Mouse (Mus musculus) CH12.LX (cell line): ENCODE measurements around the gene Prickle4. TPM values are rescaled to one million over a fixed set of nuclear protein-coding genes. Genes with fewer than 3 reads are reported as not detected.

Source experiments
- DNase-seq: peaks from one replicate; pipeline ENCODE4 v3.0.0-alpha.2; 2013; ENCODE audit errors: extremely low read depth
- H3K27ac ChIP-seq: 2 replicates; pipeline ENCODE4 v1.5.1; 2012; ENCODE audit warnings: low read depth, mild to moderate bottlenecking, control low read depth, moderate library complexity; ENCODE audit not compliant: insufficient read depth
- H3K27me3 ChIP-seq: replicated peaks from 2 replicates; pipeline ENCODE3; 2012; ENCODE audit warnings: inconsistent platforms
- H3K36me3 ChIP-seq, 2 experiments: replicated peaks in 1 of 2; 2 replicates each; pipeline versions ENCODE3 to v1.6.1; 2012; ENCODE audit warnings: inconsistent platforms in 1 of 2, low read length in 1 of 2, mild to moderate bottlenecking in 1 of 2, mixed read lengths in 1 of 2, moderate library complexity in 1 of 2; ENCODE audit not compliant: control insufficient read depth in 1 of 2, insufficient read depth in 1 of 2
- H3K4me1 ChIP-seq, 2 experiments: 2 replicates each; pipeline ENCODE4 v1.6.1; 2012; ENCODE audit warnings: inconsistent platforms in 1 of 2, moderate library complexity in 1 of 2; ENCODE audit not compliant: insufficient read depth in 2 of 2, control insufficient read depth in 1 of 2
- H3K4me2 ChIP-seq: 2 replicates; pipeline ENCODE4 v1.6.1; 2012; ENCODE audit warnings: low read depth, mild to moderate bottlenecking, control low read depth; ENCODE audit not compliant: poor library complexity, insufficient read depth, severe bottlenecking
- H3K4me3 ChIP-seq, 3 experiments: fragments of 150-350 bp in 1 of 3; sonication (generic) in 1 of 3; replicated peaks in 1 of 3; 2 replicates each; pipeline versions ENCODE3 to v1.5.1; 2011 to 2012; ENCODE audit warnings: low read depth in 2 of 3, low read length in 2 of 3, mild to moderate bottlenecking in 2 of 3, moderate library complexity in 2 of 3, control low read depth in 1 of 3, improper control_type of control experiment in 1 of 3, inconsistent platforms in 1 of 3, mixed read lengths in 1 of 3; ENCODE audit not compliant: poor library complexity in 1 of 3
- H3K79me2 ChIP-seq: replicated peaks from 2 replicates; pipeline ENCODE4 v1.6.1; 2012; ENCODE audit warnings: mild to moderate bottlenecking, moderate library complexity; ENCODE audit not compliant: control insufficient read depth, poor library complexity, insufficient read depth, severe bottlenecking; ENCODE audit errors: extremely low read depth
- H3K9ac ChIP-seq: 2 replicates; pipeline ENCODE4 v1.6.1; 2012; ENCODE audit warnings: low read depth, mild to moderate bottlenecking, control low read depth, moderate library complexity; ENCODE audit not compliant: insufficient read depth
- H3K9me3 ChIP-seq: replicated peaks from 2 replicates; pipeline ENCODE3; 2012; ENCODE audit warnings: low read length, inconsistent platforms, mixed read lengths
- CTCF ChIP-seq, 2 experiments: IDR thresholded peaks in 1 of 2; conservative IDR thresholded peaks in 1 of 2; 2 replicates each; pipeline ENCODE4 v1.5.1; 2011 to 2012; ENCODE audit warnings: low read depth in 2 of 2, low read length in 2 of 2, improper control_type of control experiment in 1 of 2, inconsistent platforms in 1 of 2, mild to moderate bottlenecking in 1 of 2, moderate library complexity in 1 of 2
- ETS1 ChIP-seq: conservative IDR thresholded peaks from 2 replicates; pipeline ENCODE4 v1.6.1; 2012; ENCODE audit warnings: low read depth, mild to moderate bottlenecking, inconsistent platforms, low read length, improper control_type of control experiment, moderate library complexity
- JUND ChIP-seq: conservative IDR thresholded peaks from 2 replicates; pipeline ENCODE4 v1.6.1; 2011; ENCODE audit warnings: low read depth, low read length, improper control_type of control experiment
- KAT2A ChIP-seq: IDR thresholded peaks from 2 replicates; pipeline ENCODE4 v1.6.1; 2012; ENCODE audit warnings: low read length, improper control_type of control experiment, inconsistent platforms; ENCODE audit not compliant: insufficient replicate concordance
- MXI1 ChIP-seq: IDR thresholded peaks from 2 replicates; pipeline ENCODE4 v1.6.1; 2011; ENCODE audit warnings: mild to moderate bottlenecking, low read depth, low read length, improper control_type of control experiment
- SMC3 ChIP-seq: IDR thresholded peaks from 2 replicates; pipeline ENCODE4 v1.6.1; 2011; ENCODE audit warnings: low read depth, low read length, improper control_type of control experiment
- USF1 ChIP-seq: IDR thresholded peaks from 2 replicates; pipeline ENCODE4 v1.6.1; 2014; ENCODE audit warnings: low read depth, mild to moderate bottlenecking, inconsistent platforms, low read length, improper control_type of control experiment
- dilution Hi-C: fragments of 300-500 bp; cut with MboI; formaldehyde crosslinking; loops from 2 replicates; pipeline ENCODE4 v1.14.3; 2020; ENCODE audit warnings: low sequenced_read_pairs; ENCODE audit not compliant: extremely low pct_unique_long_range_greater_than_20kb, extremely low pct_ligation_motif_present
- in situ Hi-C: fragments of 300-500 bp; cut with MboI; formaldehyde crosslinking; loops from 3 replicates; pipeline ENCODE4 v1.14.3; 2019; ENCODE audit warnings: low sequenced_read_pairs, low pct_ligation_motif_present, low pct_unique_long_range_greater_than_20kb, mixed read lengths
- polyA plus RNA-seq: library from polyadenylated mRNA; unstranded; fragments of >175 nt; gene quantifications from 2 replicates; pipeline ENCODE4 v1.2.1, GENCODE M21; 2012; ENCODE audit warnings: low read depth; ENCODE audit not compliant: insufficient read length
- total RNA-seq, 2 experiments: library from RNA; depleted of rRNA; stranded (reverse); fragments of 300-350 nt in 1 of 2; fragments of >200 nt in 1 of 2; gene quantifications; 2 replicates each; pipeline ENCODE4 v1.2.3; 2012 to 2014

The Prickle4 gene
- total and polyA plus RNA-seq, 3 experiments = 0.29 to 0.30 TPM; not detected in 1

DNA sequence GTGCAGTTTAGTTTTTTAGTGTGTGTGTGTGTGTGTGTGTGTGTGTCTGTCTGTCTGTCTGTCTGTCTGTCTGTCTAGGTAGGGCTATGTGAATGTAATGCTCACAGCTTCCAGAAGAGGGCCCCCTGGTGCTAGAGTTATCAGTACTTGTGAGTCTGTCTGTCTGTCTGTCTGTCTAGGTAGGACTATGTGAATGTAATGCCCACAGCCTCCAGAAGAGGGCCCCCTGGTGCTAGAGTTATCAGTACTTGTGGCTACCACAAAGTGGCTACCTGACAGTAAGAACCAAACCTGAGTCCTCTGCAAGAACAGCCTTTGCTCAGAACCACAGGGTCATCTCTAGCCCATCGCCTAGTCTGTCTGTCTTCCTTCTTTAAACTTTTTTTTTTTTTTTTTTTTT is 47.9 kb downstream of the Prickle4 start (continued):
- TF ChIP-seq USF1 = no peak
- TF ChIP-seq JUND = no peak
- TF ChIP-seq KAT2A = no peak
- TF ChIP-seq MXI1 = no peak

DNA sequence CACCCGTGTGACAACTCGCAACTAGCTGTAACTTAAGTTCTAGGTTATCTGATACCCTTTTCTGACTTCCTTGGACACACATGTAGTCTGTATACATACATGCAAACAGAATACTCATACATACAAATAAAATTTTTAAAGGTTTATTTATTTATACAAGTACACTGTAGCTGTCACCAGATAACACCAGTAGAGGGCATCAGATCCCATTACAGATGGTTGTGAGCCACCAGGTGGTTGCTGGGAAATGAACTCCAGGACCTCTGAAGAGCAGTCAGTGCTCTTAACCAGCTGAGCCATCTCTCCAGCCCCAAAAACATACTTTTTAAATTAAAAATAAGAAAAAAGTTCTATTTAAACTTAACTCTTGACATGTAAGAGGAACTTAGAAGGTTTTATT is 51.5 kb downstream of the Prickle4 start:
- dilution Hi-C loops = no loop called here
- no peaks in the 10 kb centered on the region for H3K36me3 ChIP-seq
- DNase-seq = peak; percentile 5
- no peak for TF ChIP-seq ETS1
- peak in 1 of 2 experiments; percentile 55; a peak in 2 of 4 replicates for TF ChIP-seq CTCF (conservative IDR thresholded peaks at IDR 0.05 in 1 of 2, IDR thresholded peaks at IDR 0.05 in 1 of 2; ENCODE audit: low read depth in 2 of 2, low read length in 2 of 2)
- peak; percentile 7; the same call in 1 of the 2 replicates for TF ChIP-seq SMC3
- TF ChIP-seq, all 38 proteins: peak for 2
- H3K4me3 ChIP-seq = no peak overlapping the region
- H3K9ac ChIP-seq = no peak overlapping the region
- no peak overlapping the region for H3K27ac ChIP-seq
- no peaks in the 10 kb centered on the region for H3K27me3 ChIP-seq
- in situ Hi-C loops = no loop called here
- no peaks in the 10 kb centered on the region for H3K9me3 ChIP-seq
- no peaks in the 10 kb centered on the region for H3K79me2 ChIP-seq
- no peaks in the 10 kb centered on the region for H3K4me1 ChIP-seq
- H3K4me2 ChIP-seq = no peak overlapping the region

Other genes with a start within 250 kb of the Prickle4 start
- 15.4 and 16.9 TPM in 2 replicates for gene Taf8, start 192.4 kb downstream of the Prickle4 start, total RNA-seq (2012; rRNA removed)
- 13.8 and 18.0 TPM in 2 replicates for gene Taf8, start 192.4 kb downstream of the Prickle4 start, total RNA-seq (2014; rRNA removed)
- 16.5 and 17.0 TPM in 2 replicates for gene Taf8, start 192.4 kb downstream of the Prickle4 start, polyA plus RNA-seq
- gene Ccnd3, start 189.7 kb downstream of the Prickle4 start, total RNA-seq (2012; rRNA removed) = 48.2 and 48.7 TPM in 2 replicates
- 30.1 and 30.6 TPM in 2 replicates for gene Ccnd3, start 189.7 kb downstream of the Prickle4 start, total RNA-seq (2014; rRNA removed)
- 102 and 121 TPM in 2 replicates for gene Ccnd3, start 189.7 kb downstream of the Prickle4 start, polyA plus RNA-seq
- gene Bysl, start 83.2 kb downstream of the Prickle4 start, total RNA-seq (2012; rRNA removed) = 28.0 and 40.1 TPM in 2 replicates
- gene Bysl, start 83.2 kb downstream of the Prickle4 start, total RNA-seq (2014; rRNA removed) = 24.0 and 24.4 TPM in 2 replicates
- gene Bysl, start 83.2 kb downstream of the Prickle4 start, polyA plus RNA-seq = 57.4 and 60.5 TPM in 2 replicates
- 30.5 and 31.0 TPM in 2 replicates for gene Med20, start 83.2 kb downstream of the Prickle4 start, total RNA-seq (2012; rRNA removed)
- gene Med20, start 83.2 kb downstream of the Prickle4 start, total RNA-seq (2014; rRNA removed) = 42.5 and 43.5 TPM in 2 replicates
- 31.1 and 31.2 TPM in 2 replicates for gene Med20, start 83.2 kb downstream of the Prickle4 start, polyA plus RNA-seq
- 1.7 and 1.8 TPM in 2 replicates for gene Gm20517, start 83.1 kb downstream of the Prickle4 start, total RNA-seq (2012; rRNA removed)
- 1.8 and 2.5 TPM in 2 replicates for gene Gm20517, start 83.1 kb downstream of the Prickle4 start, total RNA-seq (2014; rRNA removed)
- gene Gm20517, start 83.1 kb downstream of the Prickle4 start, polyA plus RNA-seq = 1.1 and 2.6 TPM in 2 replicates
- 2.6 and 3.4 TPM in 2 replicates for gene Usp49, start 64.0 kb downstream of the Prickle4 start, total RNA-seq (2012; rRNA removed)
- gene Usp49, start 64.0 kb downstream of the Prickle4 start, total RNA-seq (2014; rRNA removed) = 2.6 and 2.7 TPM in 2 replicates
- 3.7 and 4.3 TPM in 2 replicates for gene Usp49, start 64.0 kb downstream of the Prickle4 start, polyA plus RNA-seq
- gene Tomm6, start 6.3 kb downstream of the Prickle4 start, total RNA-seq (2012; rRNA removed) = 46.1 and 46.3 TPM in 2 replicates
- 18.1 and 26.4 TPM in 2 replicates for gene Tomm6, start 6.3 kb downstream of the Prickle4 start, total RNA-seq (2014; rRNA removed)
- gene Tomm6, start 6.3 kb downstream of the Prickle4 start, polyA plus RNA-seq = 349 and 424 TPM in 2 replicates
- gene Frs3, start 5.7 kb downstream of the Prickle4 start, total RNA-seq (2012; rRNA removed) = 1.6 and 2.9 TPM in 2 replicates
- 0.19 and 0.54 TPM in 2 replicates for gene Frs3, start 5.7 kb downstream of the Prickle4 start, total RNA-seq (2014; rRNA removed)
- gene Frs3, start 5.7 kb downstream of the Prickle4 start, polyA plus RNA-seq = 0.67 and 0.76 TPM in 2 replicates
- gene Gm21981, start 281 bp downstream of the Prickle4 start, total RNA-seq (2012; rRNA removed) = 0.25 and 0.59 TPM in 2 replicates
- gene Gm21981, start 281 bp downstream of the Prickle4 start, total RNA-seq (2014; rRNA removed) = 0.11 and 0.12 TPM in 2 replicates
- 0.15 TPM in 1 of 2 replicates, not detected in the other for gene Gm21981, start 281 bp downstream of the Prickle4 start, polyA plus RNA-seq
- not detected in 2 replicates for gene Pgc, start 32.1 kb upstream of the Prickle4 start, total RNA-seq (2012; rRNA removed)
- not detected in 2 replicates for gene Pgc, start 32.1 kb upstream of the Prickle4 start, total RNA-seq (2014; rRNA removed)
- not detected in 2 replicates for gene Pgc, start 32.1 kb upstream of the Prickle4 start, polyA plus RNA-seq
- gene Tfeb, start 42.3 kb upstream of the Prickle4 start, total RNA-seq (2012; rRNA removed) = 49.3 and 57.3 TPM in 2 replicates
- 26.9 and 29.1 TPM in 2 replicates for gene Tfeb, start 42.3 kb upstream of the Prickle4 start, total RNA-seq (2014; rRNA removed)
- gene Tfeb, start 42.3 kb upstream of the Prickle4 start, polyA plus RNA-seq = 39.9 and 41.3 TPM in 2 replicates
- 0.08 and 0.30 TPM in 2 replicates for gene Mdfi, start 140.0 kb upstream of the Prickle4 start, total RNA-seq (2012; rRNA removed)
- 0.35 TPM in 1 of 2 replicates, not detected in the other for gene Mdfi, start 140.0 kb upstream of the Prickle4 start, total RNA-seq (2014; rRNA removed)
- 0.19 TPM in 1 of 2 replicates, not detected in the other for gene Mdfi, start 140.0 kb upstream of the Prickle4 start, polyA plus RNA-seq
- 8.5 and 9.9 TPM in 2 replicates for gene Foxp4, start 229.9 kb upstream of the Prickle4 start, total RNA-seq (2012; rRNA removed)
- 2.5 and 3.3 TPM in 2 replicates for gene Foxp4, start 229.9 kb upstream of the Prickle4 start, total RNA-seq (2014; rRNA removed)
- gene Foxp4, start 229.9 kb upstream of the Prickle4 start, polyA plus RNA-seq = 34.8 and 41.7 TPM in 2 replicates